Mouse (Mus musculus) ES-Bruce4 (cell line): ENCODE measurements around the gene Akap6. TPM values are rescaled to one million over a fixed set of nuclear protein-coding genes. Genes with fewer than 3 reads are reported as not detected.

Source experiments
- H3K27ac ChIP-seq: 2 replicates; pipeline ENCODE4 v1.5.1; 2012; ENCODE audit warnings: low read length, inconsistent platforms; ENCODE audit not compliant: insufficient read depth
- H3K27me3 ChIP-seq: 2 replicates; pipeline ENCODE4 v1.6.1; 2012; ENCODE audit warnings: mild to moderate bottlenecking, low read length, inconsistent platforms; ENCODE audit not compliant: control insufficient read depth, poor library complexity, insufficient read depth, severe bottlenecking
- H3K36me3 ChIP-seq: 2 replicates; pipeline ENCODE4 v1.6.1; 2012; ENCODE audit warnings: inconsistent platforms, mild to moderate bottlenecking, low read length, moderate library complexity; ENCODE audit not compliant: control insufficient read depth, poor library complexity, insufficient read depth, severe bottlenecking
- H3K4me1 ChIP-seq: one replicate; pipeline ENCODE4 v1.8.1; 2011; ENCODE audit warnings: low read length; ENCODE audit not compliant: control insufficient read depth, insufficient read depth
- H3K4me3 ChIP-seq: 2 replicates; pipeline ENCODE4 v1.5.1; 2011; ENCODE audit warnings: low read depth, mild to moderate bottlenecking, low read length
- H3K9ac ChIP-seq: 2 replicates; pipeline ENCODE4 v1.6.1; 2012; ENCODE audit warnings: low read depth, mild to moderate bottlenecking, inconsistent platforms; ENCODE audit not compliant: poor library complexity, severe bottlenecking
- H3K9me3 ChIP-seq: replicated peaks from 2 replicates; pipeline ENCODE4 v1.6.1; 2012; ENCODE audit warnings: mild to moderate bottlenecking, low read length, inconsistent platforms; ENCODE audit not compliant: control insufficient read depth, poor library complexity, insufficient read depth, severe bottlenecking
- CTCF ChIP-seq: IDR thresholded peaks from one replicate; pipeline ENCODE4 v1.8.1; 2011; ENCODE audit warnings: low read depth, low read length
- EP300 ChIP-seq: IDR thresholded peaks from 2 replicates; pipeline ENCODE4 v1.6.1; 2011; ENCODE audit warnings: low read depth, low read length; ENCODE audit not compliant: insufficient read depth
- POLR2A ChIP-seq: IDR thresholded peaks from one replicate; pipeline ENCODE4 v1.8.1; 2011; ENCODE audit warnings: low read length; ENCODE audit not compliant: insufficient read depth
- polyA plus RNA-seq: library from polyadenylated mRNA; stranded (reverse); fragments of >200 nt; gene quantifications from 2 replicates; pipeline ENCODE4 v1.2.4, GENCODE M21; 2011; ENCODE audit warnings: low read depth; ENCODE audit not compliant: missing spikeins, insufficient read depth, insufficient read length

Akap6 gene
- polyA plus RNA-seq, 1 experiment: 0.06 TPM

DNA sequence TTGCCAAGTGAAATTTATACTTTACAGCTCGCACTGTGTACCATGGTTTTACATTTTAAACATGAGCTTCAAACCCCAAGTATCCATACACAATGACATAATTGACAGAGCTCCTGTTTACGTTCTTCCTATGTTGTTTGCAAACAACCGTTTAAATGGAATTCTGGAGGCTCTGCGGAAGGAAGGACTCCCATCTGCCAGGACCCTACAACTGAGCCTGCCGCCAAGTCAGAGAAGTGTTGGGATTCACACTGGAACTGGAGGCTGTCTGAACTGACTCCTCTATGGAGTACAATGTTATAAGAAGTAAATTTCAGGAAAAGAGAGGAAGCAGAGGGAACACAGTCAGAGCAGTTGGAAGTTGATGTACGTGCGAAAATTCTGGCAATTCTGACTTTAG lies 72.7 kb downstream of the Akap6 start:
- H3K9me3 ChIP-seq: no peaks in the 10 kb centered on the region
- H3K27ac ChIP-seq: no peak overlapping the region
- H3K27me3 ChIP-seq: no peaks in the 10 kb centered on the region
- H3K9ac ChIP-seq: no peak overlapping the region
- H3K4me3 ChIP-seq: no peak overlapping the region
- H3K36me3 ChIP-seq: no peaks in the 10 kb centered on the region
- TF ChIP-seq CTCF (no peak), POLR2A (no peak), EP300 (no peak)
- H3K4me1 ChIP-seq: no peaks in the 10 kb centered on the region

- H3K27ac ChIP-seq: no peak overlapping the region
- H3K27me3 ChIP-seq: no peaks in the 10 kb centered on the region
- H3K4me1 ChIP-seq: no peaks in the 10 kb centered on the region
- H3K4me3 ChIP-seq: no peak overlapping the region
- no peaks in the 10 kb centered on the region for H3K9me3 ChIP-seq
- no peaks in the 10 kb centered on the region for H3K36me3 ChIP-seq
- no peak overlapping the region for H3K9ac ChIP-seq
- TF ChIP-seq EP300 (no peak), CTCF (no peak), POLR2A (no peak)
Measured at GRCm38 (mm10) chr12:52772494-52773280, 73.5 kb downstream of the Akap6 start.

DNA sequence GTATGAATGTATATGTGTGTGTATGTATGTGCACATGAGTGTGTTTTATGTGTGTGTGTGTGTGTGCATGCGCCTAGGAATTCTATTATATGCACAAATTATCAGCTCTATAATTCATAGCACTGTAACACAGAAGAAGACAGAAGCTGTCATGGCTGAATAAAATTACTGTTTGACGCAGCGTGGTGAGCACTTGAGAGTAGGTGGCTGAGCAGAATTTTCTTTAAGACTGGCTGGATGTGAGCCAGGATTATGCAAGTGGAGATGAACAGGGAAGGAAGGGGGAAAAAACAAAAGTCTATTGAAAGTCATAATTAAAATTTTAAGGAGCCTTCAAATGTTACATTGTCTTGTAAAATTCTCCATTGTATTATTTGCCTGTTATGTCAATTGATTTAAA lies 74.7 kb downstream of the Akap6 start:
- Histone ChIP-seq H3K9me3 (no peaks in the 10 kb centered on the region), H3K27ac (no peak overlapping the region), H3K27me3 (no peaks in the 10 kb centered on the region), H3K36me3 (no peaks in the 10 kb centered on the region), H3K4me3 (no peak overlapping the region), H3K9ac (no peak overlapping the region), H3K4me1 (no peaks in the 10 kb centered on the region)
- TF ChIP-seq POLR2A (no peak), CTCF (no peak), EP300 (no peak)

GRCm38 (mm10) chr12:52774382-52774781 lies 75.2 kb downstream of the Akap6 start:
- H3K36me3 ChIP-seq: no peaks in the 10 kb centered on the region
- no peaks in the 10 kb centered on the region for H3K9me3 ChIP-seq
- no peak overlapping the region; the same call in 1 of the 2 replicates for H3K27ac ChIP-seq

GRCm38 (mm10) chr12:52780216-52780615 lies 81.0 kb downstream of the Akap6 start:
- Histone ChIP-seq H3K9me3 (no peaks in the 10 kb centered on the region), H3K9ac (no peak overlapping the region), H3K4me1 (no peaks in the 10 kb centered on the region), H3K4me3 (no peak overlapping the region), H3K27ac (no peak overlapping the region), H3K36me3 (no peaks in the 10 kb centered on the region), H3K27me3 (no peaks in the 10 kb centered on the region)
- no peak for TF ChIP-seq CTCF
- no peak for TF ChIP-seq POLR2A
- TF ChIP-seq EP300: no peak

More at GRCm38 (mm10) chr12:52774382-52774781, 75.2 kb downstream of the Akap6 start:
- Histone ChIP-seq H3K4me3 (no peak overlapping the region), H3K9ac (no peak overlapping the region), H3K4me1 (no peaks in the 10 kb centered on the region), H3K27me3 (no peaks in the 10 kb centered on the region)
- TF ChIP-seq CTCF (no peak), EP300 (0 out of 2 replicates have a peak, but pooled peaks have one; percentile 40), POLR2A (no peak)

- H3K4me3 ChIP-seq: no peak overlapping the region
- no peak overlapping the region for H3K27ac ChIP-seq
- no peaks in the 10 kb centered on the region for H3K36me3 ChIP-seq
- H3K4me1 ChIP-seq: no peaks in the 10 kb centered on the region
- no peaks in the 10 kb centered on the region for H3K27me3 ChIP-seq
- no peak overlapping the region for H3K9ac ChIP-seq
- no peaks in the 10 kb centered on the region for H3K9me3 ChIP-seq
- TF ChIP-seq POLR2A (no peak), EP300 (no peak), CTCF (no peak)
Measured at GRCm38 (mm10) chr12:52781066-52781465, 81.9 kb downstream of the Akap6 start.
